9 mouse cellular contexts compared by ENCODE assay signal in the genomic region with DNA sequence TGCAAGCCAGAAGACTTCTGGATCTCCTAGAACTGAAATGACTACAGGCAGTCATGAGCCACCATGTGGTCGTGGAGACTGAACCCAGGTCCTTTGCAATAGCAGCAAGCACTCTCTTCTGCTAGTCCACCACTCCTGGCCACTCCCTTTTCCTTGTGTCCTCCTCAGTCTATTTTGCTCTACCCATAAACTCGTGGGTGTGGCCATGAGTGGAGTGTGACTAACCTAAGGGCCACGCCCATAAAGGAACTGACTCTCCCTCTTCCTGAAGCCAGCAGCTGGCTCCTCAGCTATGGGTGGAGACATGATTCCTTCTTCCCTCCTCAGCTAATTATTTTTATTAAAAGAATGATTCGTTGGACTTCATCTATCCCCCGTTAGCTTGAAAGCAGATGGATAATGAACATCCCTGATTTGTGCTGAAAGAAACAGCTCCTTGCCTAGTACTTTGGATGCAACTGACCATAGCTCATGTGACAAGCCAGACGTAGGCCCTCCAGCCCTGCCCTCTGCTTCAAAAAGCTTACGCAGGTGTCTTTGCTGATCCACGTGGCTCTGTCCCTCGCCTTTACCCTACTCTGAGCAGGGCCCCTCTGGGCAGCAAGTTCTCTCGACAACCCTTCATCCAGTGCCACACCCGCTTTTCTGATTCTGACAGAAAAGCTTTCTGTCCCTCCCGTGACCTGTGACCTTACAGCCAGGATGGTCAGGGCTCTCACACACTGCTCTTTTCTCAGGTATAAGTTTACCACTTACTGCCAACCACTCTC. TPM values are rescaled to one million over a fixed set of nuclear protein-coding genes. Genes with fewer than 3 reads are reported as not detected.
DNase-seq lines count a peak whose midpoint lies in the region; ATAC-seq and TF ChIP-seq lines count a peak whose summit lies in the region.
"Had no signal": no experiment of that assay in that cellular context is flagged by ENCODE, and none has a peak within 500 bp of the region (broad histone marks: within the 10 kb centered on the region; RNA-seq: fewer than 3 reads in every experiment).

No protein-coding gene starts in this region.

- no peaks in the 10 kb centered on the region for H3K9me3 ChIP-seq in kidney, embryonic 15.5 days (replicated peaks)

- peak; percentile 50 for TF ChIP-seq POLR2A in myocyte (IDR thresholded peaks at IDR 0.05; ENCODE audit: insufficient read length, low read depth)

- H3K9ac ChIP-seq in kidney, embryonic 15.5 days, result no peak overlapping the region

- peaks cover 13% of the 10 kb centered on the region for H3K4me1 ChIP-seq in kidney, embryonic 15.5 days

- H3ac ChIP-seq in myocyte (ENCODE audit: control insufficient read depth, insufficient read length), result no peak overlapping the region

- WGBS in kidney, embryonic 15.5 days, result 65% methylated on average over 12 of the region's 12 CpGs

- ATAC-seq in kidney, embryonic 15.5 days (replicated peaks; ENCODE audit: low FRiP score), result no peak
- ATAC-seq: hindbrain, embryonic 16.5 days had no signal

- DNase-seq in kidney, adult 8-10 months, result peak; percentile 37 to 46
- peak; percentile 63 for DNase-seq in adipocyte (ENCODE audit: low spot score)
- peak; percentile 55 to 60 for DNase-seq in kidney, postnatal 36 days
- DNase-seq in right cerebral cortex, postnatal 10 days (ENCODE audit: low spot score in 2 of 2), result no peak
- no peak for DNase-seq in cerebellum, postnatal 36 days
- no peak for DNase-seq in cerebellum, adult 9-11 months

- H3K36me3 ChIP-seq in kidney, embryonic 15.5 days, result no peaks in the 10 kb centered on the region
- no peaks in the 10 kb centered on the region for H3K36me3 ChIP-seq in myocyte (ENCODE audit: control insufficient read depth, insufficient read depth)

- no peak overlapping the region for H3K27ac ChIP-seq in kidney, embryonic 15.5 days

- no peak overlapping the region for H3K4me2 ChIP-seq in kidney, embryonic 15.5 days
- H3K4me2 ChIP-seq in myocyte (ENCODE audit: low read depth), result peak overlapping the region; percentile 31

- H3K4me3 ChIP-seq in kidney, embryonic 15.5 days (replicated peaks), result no peak overlapping the region
- no peak overlapping the region for H3K4me3 ChIP-seq in myocyte

- peaks cover 11% of the 10 kb centered on the region for H3K79me2 ChIP-seq in myocyte (ENCODE audit: control insufficient read depth, insufficient read depth)

- H3K27me3 ChIP-seq in kidney, embryonic 15.5 days, result peaks cover 39% of the 10 kb centered on the region
- H3K27me3 ChIP-seq in myocyte (ENCODE audit: control insufficient read depth, insufficient read depth, insufficient read length), result no peaks in the 10 kb centered on the region

TF ChIP-seq in myocyte, 11 proteins besides CTCF, POLR2A, EP300 and RAD21:
- TF ChIP-seq USF1 (IDR thresholded peaks at IDR 0.05; ENCODE audit: low read depth) (no peak), TCF12 (IDR thresholded peaks at IDR 0.05; ENCODE audit: insufficient read depth, poor library complexity, severe bottlenecking) (no peak), MYOG (IDR thresholded peaks at IDR 0.05; ENCODE audit: control insufficient read depth in 1 of 3, insufficient read depth in 1 of 3, insufficient read length in 2 of 3, low read depth in 2 of 3) (peak in 2 of 3 experiments; percentile 18 to 41), MAX (IDR thresholded peaks at IDR 0.05; ENCODE audit: low read depth) (no peak), E2F4 (IDR thresholded peaks at IDR 0.05; ENCODE audit: insufficient read depth) (no peak), SRF (IDR thresholded peaks at IDR 0.05; ENCODE audit: control insufficient read depth, insufficient read length, low read depth) (peak; percentile 49), TCF3 (IDR thresholded peaks at IDR 0.05; ENCODE audit: insufficient read length, low read depth) (no peak), MYOD1 (IDR thresholded peaks at IDR 0.05; ENCODE audit: control insufficient read depth in 1 of 3, insufficient read length in 2 of 3, low read depth in 2 of 3) (peak in 1 of 3 experiments; percentile 35), POLR2AphosphoS2 (IDR thresholded peaks at IDR 0.05; ENCODE audit: insufficient read length, low read depth) (peak; percentile 93), REST (IDR thresholded peaks at IDR 0.05; ENCODE audit: insufficient read depth, insufficient read length) (no peak), CEBPB (IDR thresholded peaks at IDR 0.05; ENCODE audit: insufficient read depth, poor library complexity, severe bottlenecking) (no peak)

RNA-seq across cellular contexts. Expression of a gene that starts 4.1 kb away (rescaled TPM):
- 19.3 and 21.3 TPM in 2 replicates for polyA plus RNA-seq in kidney, embryonic 15.5 days (2015; fragmentation: Nextera tagmentation; extraction: Ambion mirVana)
- 34.4 TPM for polyA plus RNA-seq in myocyte (2012; fragmentation: generic; extraction: Trizol)

RNA-seq across cellular contexts. Expression of a gene that starts 45.6 kb away (rescaled TPM):
- polyA plus RNA-seq in kidney, embryonic 15.5 days (2015; fragmentation: Nextera tagmentation; extraction: Ambion mirVana), result 299 and 302 TPM in 2 replicates
- 531 TPM for polyA plus RNA-seq in myocyte (2012; fragmentation: generic; extraction: Trizol)

RNA-seq across cellular contexts. Expression of a gene that starts 49.4 kb away (rescaled TPM):
- polyA plus RNA-seq in kidney, embryonic 15.5 days (2015; fragmentation: Nextera tagmentation; extraction: Ambion mirVana), result 0.48 and 1.4 TPM in 2 replicates
- 17.8 TPM for polyA plus RNA-seq in myocyte (2012; fragmentation: generic; extraction: Trizol)

Comparison
In these comparisons a context has a peak if more than half of its experiments do, and no peak if none do; other contexts are left out.
1. DNase-seq: peak in kidney, adult 8-10 months (2 of 2), adipocyte (single experiment) and kidney, postnatal 36 days (2 of 2); none in right cerebral cortex, postnatal 10 days (0 of 2), cerebellum, postnatal 36 days (0 of 2) and cerebellum, adult 9-11 months (single experiment).